Mouse (Mus musculus): ENCODE measurements at regions not wholly inside any gene's neighbourhood (a gene's known extent, or its start where the extent isn't known, plus 50 kb on each side); places are given as distances from the start of the nearest gene placed in this dataset.
"Not testable (repeated sequence)": the region's sequence is repeated elsewhere in the genome, so short reads cannot be mapped to it uniquely, and the experiment has no call there.

GRCm38 (mm10) chr16:65456948-65457347, 63.4 kb upstream of the Pou1f1 start:
- not testable (repeated sequence) for TF ChIP-seq POLR2A (IDR thresholded peaks at IDR 0.05; ENCODE audit: borderline replicate concordance, low read depth, low read length); CTCF (IDR thresholded peaks at IDR 0.05; ENCODE audit: low read depth, low read length)
